In the genomic region with DNA sequence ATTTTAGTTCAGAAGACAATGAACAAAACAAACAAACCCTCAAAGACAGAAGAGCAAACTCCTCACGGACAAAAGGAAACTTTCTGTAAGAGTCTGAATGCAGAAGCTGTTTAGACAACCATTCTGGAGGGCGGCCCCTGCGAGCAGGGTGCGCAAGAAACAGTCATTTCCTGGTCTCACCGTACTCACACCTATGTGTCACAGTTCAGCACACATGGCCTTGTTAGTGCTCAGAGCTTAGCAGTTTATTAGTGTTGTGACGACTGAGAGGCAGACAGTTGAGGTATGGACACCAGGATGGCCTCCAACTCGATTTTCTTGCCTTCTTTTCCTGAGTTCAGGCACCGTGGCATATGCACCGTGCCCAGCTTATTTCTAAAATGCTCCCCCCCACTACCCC, we compare ENCODE assay signal across 11 mouse cellular contexts. TPM values are rescaled to one million over a fixed set of nuclear protein-coding genes. Genes with fewer than 3 reads are reported as not detected.
DNase-seq lines count a peak whose midpoint lies in the region; ATAC-seq and TF ChIP-seq lines count a peak whose summit lies in the region.
"Had no signal": no experiment of that assay in that cellular context is flagged by ENCODE, and none has a peak within 500 bp of the region (broad histone marks: within the 10 kb centered on the region; RNA-seq: fewer than 3 reads in every experiment).

No protein-coding gene starts in this region.

- no peaks in the 10 kb centered on the region for H3K9me3 ChIP-seq in liver, embryonic 11.5 days (ENCODE audit: control insufficient read depth, low read length)

- no peaks in the 10 kb centered on the region for H3K27me3 ChIP-seq in heart, adult 2 months (ENCODE audit: control insufficient read depth, insufficient read depth, low read length)
- H3K27me3 ChIP-seq in liver, adult 2 months (ENCODE audit: control insufficient read depth, insufficient read depth, low read length): no peaks in the 10 kb centered on the region
- H3K27me3 ChIP-seq in liver, embryonic 11.5 days (replicated peaks; ENCODE audit: control insufficient read depth, insufficient read depth, low read length): no peaks in the 10 kb centered on the region
- no peaks in the 10 kb centered on the region for H3K27me3 ChIP-seq in myocyte (ENCODE audit: control insufficient read depth, insufficient read depth, insufficient read length)

- intact Hi-C loops in heart, adult 2 months (cut with DNase I): loop anchor here (5.0 kb wide), 1 partner anchor 74 kb away; no protein-coding TSS in a partner anchor

- no peak overlapping the region; the same call in 1 of the 2 replicates for H3K4me3 ChIP-seq in heart, adult 2 months
- no peak overlapping the region for H3K4me3 ChIP-seq in liver, adult 2 months (ENCODE audit: insufficient read depth, low read depth, low read length)
- H3K4me3 ChIP-seq in liver, embryonic 11.5 days (ENCODE audit: low read depth, low read length): no peak overlapping the region
- H3K4me3 ChIP-seq in myocyte: peak overlapping the region; percentile 59

- DNase-seq in heart, adult 2 months: peak in 1 of 2 experiments; percentile 24
- no peak for DNase-seq in heart, postnatal 4 days
- DNase-seq in liver, adult 2 months (ENCODE audit: extremely low read depth, low read depth, low spot score): no peak
- no peak for DNase-seq in liver, embryonic 11.5 days (ENCODE audit: low spot score)
- peak; percentile 29 for DNase-seq in R1 (ENCODE audit: low read depth, low spot score)
- DNase-seq in retina, postnatal 1 day: no peak
- no peak for DNase-seq in adrenal gland, postnatal 14 days
- DNase-seq: embryo, embryonic 11 days had no signal

- H3K4me2 ChIP-seq in liver, embryonic 11.5 days: no peak overlapping the region
- H3K4me2 ChIP-seq in myocyte (ENCODE audit: low read depth): peak overlapping the region; percentile 93

- 21% methylated on average over 9 of the region's 9 CpGs for WGBS in heart, adult 2 months
- WGBS in liver, adult 2 months: 40% methylated on average over 9 of the region's 9 CpGs
- WGBS in liver, embryonic 11.5 days: 67% methylated on average over 9 of the region's 9 CpGs

- no peak overlapping the region for H3ac ChIP-seq in myocyte (ENCODE audit: control insufficient read depth, insufficient read length)

- H3K79me2 ChIP-seq in heart, adult 2 months (replicated peaks; ENCODE audit: control insufficient read depth, insufficient read depth, low read length): peaks cover 13% of the 10 kb centered on the region
- H3K79me2 ChIP-seq in liver, adult 2 months (ENCODE audit: control insufficient read depth, insufficient read depth, low read length): peaks cover 19% of the 10 kb centered on the region
- H3K79me2 ChIP-seq in myocyte (ENCODE audit: control insufficient read depth, insufficient read depth): peaks cover 90% of the 10 kb centered on the region

- H3K27ac ChIP-seq in heart, adult 2 months: peak overlapping the region; percentile 10; the same call in 1 of the 2 replicates
- peak overlapping the region; percentile 31; the same call in 1 of the 2 replicates for H3K27ac ChIP-seq in liver, adult 2 months (replicated peaks; ENCODE audit: insufficient read depth, low read depth, low read length)
- no peak overlapping the region for H3K27ac ChIP-seq in liver, embryonic 11.5 days (ENCODE audit: low read depth, low read length)

- TF ChIP-seq POLR2A in heart, adult 2 months (IDR thresholded peaks at IDR 0.05; ENCODE audit: insufficient read depth, low read depth, low read length): no peak
- TF ChIP-seq POLR2A in liver, adult 2 months (IDR thresholded peaks at IDR 0.05; ENCODE audit: extremely low read depth, insufficient read depth, low read length): no peak
- no peak for TF ChIP-seq POLR2A in myocyte (IDR thresholded peaks at IDR 0.05; ENCODE audit: insufficient read length, low read depth)

- TF ChIP-seq CTCF in heart, adult 2 months (IDR thresholded peaks at IDR 0.05): no peak
- TF ChIP-seq CTCF in liver, adult 2 months (IDR thresholded peaks at IDR 0.05; ENCODE audit: low read depth, low read length): no peak

- peaks cover 28% of the 10 kb centered on the region for H3K4me1 ChIP-seq in heart, adult 2 months (ENCODE audit: control insufficient read depth, insufficient read depth, low read length)
- peaks cover 24% of the 10 kb centered on the region for H3K4me1 ChIP-seq in liver, adult 2 months (ENCODE audit: control insufficient read depth, insufficient read depth, low read length)
- peaks cover 20% of the 10 kb centered on the region for H3K4me1 ChIP-seq in liver, embryonic 11.5 days (replicated peaks; ENCODE audit: control insufficient read depth, insufficient read depth, low read length)

- H3K9ac ChIP-seq in heart, adult 2 months (ENCODE audit: low read depth, low read length): peak overlapping the region; percentile 33
- H3K9ac ChIP-seq in liver, adult 2 months (ENCODE audit: low read depth, low read length): peak overlapping the region; percentile 26; the same call in 1 of the 2 replicates
- H3K9ac ChIP-seq in liver, embryonic 11.5 days (ENCODE audit: low read depth, low read length): no peak overlapping the region

- H3K36me3 ChIP-seq in heart, adult 2 months (ENCODE audit: control insufficient read depth, insufficient read depth, low read length): peaks cover 38% of the 10 kb centered on the region
- H3K36me3 ChIP-seq in liver, adult 2 months (ENCODE audit: control insufficient read depth, insufficient read depth, low read length): peaks cover 13% of the 10 kb centered on the region
- peaks cover 10% of the 10 kb centered on the region; the same call in 1 of the 2 replicates for H3K36me3 ChIP-seq in liver, embryonic 11.5 days (ENCODE audit: control insufficient read depth, insufficient read depth, low read length)
- peaks cover 26% of the 10 kb centered on the region for H3K36me3 ChIP-seq in myocyte (ENCODE audit: control insufficient read depth, insufficient read depth)

- TF ChIP-seq EP300 in heart, adult 2 months (IDR thresholded peaks at IDR 0.05; ENCODE audit: insufficient read depth, low read depth, low read length): no peak

- ATAC-seq in liver, embryonic 11.5 days (replicated peaks; ENCODE audit: low FRiP score): no peak
- ATAC-seq: forebrain, embryonic 14.5 days had no signal

TF ChIP-seq in myocyte, 11 proteins besides CTCF, POLR2A, EP300 and RAD21:
- TF ChIP-seq TCF3 (IDR thresholded peaks at IDR 0.05; ENCODE audit: insufficient read length, low read depth): no peak
- peak; percentile 65 for TF ChIP-seq POLR2AphosphoS2 (IDR thresholded peaks at IDR 0.05; ENCODE audit: insufficient read length, low read depth)

RNA-seq across cellular contexts. Expression of a gene that starts 4.2 kb away (rescaled TPM):
- total RNA-seq in heart, adult 2 months (2021): 100 to 1,000 TPM; 314 to 407 TPM
- 94.5 and 121 TPM in 2 replicates for polyA plus RNA-seq in heart, adult 2 months (2012; rRNA removed)
- 100 to 1,000 TPM; 260 to 261 TPM for total RNA-seq in heart, postnatal 4 days (2021)
- 28.2 and 31.8 TPM in 2 replicates for total RNA-seq in liver, adult 2 months (2014; rRNA removed)
- 7.7 and 8.0 TPM in 2 replicates for polyA plus RNA-seq in liver, adult 2 months (2012; rRNA removed)
- polyA plus RNA-seq in liver, embryonic 11.5 days (2014; fragmentation: Nextera tagmentation; extraction: Ambion mirVana): 97.7 and 100 TPM in 2 replicates
- 288 TPM for polyA plus RNA-seq in myocyte (2012; fragmentation: generic; extraction: Trizol)
- total RNA-seq in adrenal gland, postnatal 14 days (2021): 266 and 290 TPM in 2 replicates

RNA-seq across cellular contexts. Expression of a gene that starts 44.9 kb away (rescaled TPM):
- total RNA-seq in heart, adult 2 months (2021): 1 to 10 TPM in 1 of 2 experiments, under 1 TPM in 1; 0.76 to 1.0 TPM
- polyA plus RNA-seq in heart, adult 2 months (2012; rRNA removed): 0.96 and 0.97 TPM in 2 replicates
- 10 to 100 TPM; 11.1 to 12.2 TPM for total RNA-seq in heart, postnatal 4 days (2021)
- 5.0 and 6.2 TPM in 2 replicates for total RNA-seq in liver, adult 2 months (2014; rRNA removed)
- 1.8 and 2.6 TPM in 2 replicates for polyA plus RNA-seq in liver, adult 2 months (2012; rRNA removed)
- 3.0 and 3.1 TPM in 2 replicates for polyA plus RNA-seq in liver, embryonic 11.5 days (2014; fragmentation: Nextera tagmentation; extraction: Ambion mirVana)
- polyA plus RNA-seq in myocyte (2012; fragmentation: generic; extraction: Trizol): not detected
- total RNA-seq in adrenal gland, postnatal 14 days (2021): 8.4 and 8.9 TPM in 2 replicates
- total RNA-seq: granulocyte monocyte progenitor cell, adult 5-6 weeks had no signal
